Mouse (Mus musculus): Measurements from ENCODE around the gene Gse1. TPM values are rescaled to one million over a fixed set of nuclear protein-coding genes. Genes with fewer than 3 reads are reported as not detected.

The Gse1 gene
- total and polyA plus RNA-seq, 3 experiments = 12.1 to 24.3 (median 21.0) TPM

- peaks cover 16% of the 10 kb centered on the region for H3K4me1 ChIP-seq (ENCODE audit: control insufficient read depth, insufficient read depth, low read length)
- H3K27me3 ChIP-seq (ENCODE audit: control insufficient read depth, insufficient read depth, low read length) = no peaks in the 10 kb centered on the region
- intact Hi-C loops (cut with DNase I) = loop anchor here (2.0 kb wide), 1 partner anchor 19 kb away; no protein-coding TSS in a partner anchor
- peaks cover 2% of the 10 kb centered on the region; the same call in 1 of the 2 replicates for H3K36me3 ChIP-seq (ENCODE audit: control insufficient read depth, insufficient read depth, low read length)
- no peaks in the 10 kb centered on the region; the same call in 1 of the 2 replicates for H3K79me2 ChIP-seq (replicated peaks; ENCODE audit: control insufficient read depth, insufficient read depth, low read length)
- no peak overlapping the region for H3K4me3 ChIP-seq
- DNase-seq = no peak
- H3K9ac ChIP-seq (ENCODE audit: low read depth, low read length) = no peak overlapping the region
- TF ChIP-seq CTCF (IDR thresholded peaks at IDR 0.05) = peak; percentile 61
- no peak for TF ChIP-seq EP300 (IDR thresholded peaks at IDR 0.05; ENCODE audit: insufficient read depth, low read depth, low read length)
- no peak overlapping the region for H3K27ac ChIP-seq
- WGBS = 78% methylated on average over 22 of the region's 22 CpGs
Observed at GRCm38 (mm10) chr8:120561539-120562435, 333.5 kb downstream of the Gse1 start.

GRCm38 (mm10) chr8:120562680-120563347 lies 334.6 kb downstream of the Gse1 start:
- TF ChIP-seq EP300 (IDR thresholded peaks at IDR 0.05; ENCODE audit: insufficient read depth, low read depth, low read length) (no peak), POLR2A (IDR thresholded peaks at IDR 0.05; ENCODE audit: insufficient read depth, low read depth, low read length) (no peak), CTCF (IDR thresholded peaks at IDR 0.05) (no peak)
- intact Hi-C loops (cut with DNase I) = loop anchor here (2.0 kb wide), 1 partner anchor 20 kb away; no protein-coding TSS in a partner anchor
- Histone ChIP-seq H3K4me3 (no peak overlapping the region), H3K27ac (peak overlapping the region; percentile 73), H3K79me2 (replicated peaks; ENCODE audit: control insufficient read depth, insufficient read depth, low read length) (no peaks in the 10 kb centered on the region), H3K4me1 (ENCODE audit: control insufficient read depth, insufficient read depth, low read length) (peaks cover 16% of the 10 kb centered on the region), H3K36me3 (ENCODE audit: control insufficient read depth, insufficient read depth, low read length) (peaks cover 2% of the 10 kb centered on the region; the same call in 1 of the 2 replicates), H3K27me3 (ENCODE audit: control insufficient read depth, insufficient read depth, low read length) (no peaks in the 10 kb centered on the region), H3K9ac (ENCODE audit: low read depth, low read length) (no peak overlapping the region)
- WGBS = 89% methylated on average over 18 of the region's 18 CpGs
- no peak for DNase-seq

- H3K27ac ChIP-seq = peak overlapping the region; percentile 73
- no peaks in the 10 kb centered on the region for H3K27me3 ChIP-seq (ENCODE audit: control insufficient read depth, insufficient read depth, low read length)
- TF ChIP-seq EP300 (IDR thresholded peaks at IDR 0.05; ENCODE audit: insufficient read depth, low read depth, low read length) = no peak
- no peak for TF ChIP-seq POLR2A (IDR thresholded peaks at IDR 0.05; ENCODE audit: insufficient read depth, low read depth, low read length)
- no peak for TF ChIP-seq CTCF (IDR thresholded peaks at IDR 0.05)
- no peak overlapping the region for H3K9ac ChIP-seq (ENCODE audit: low read depth, low read length)
- H3K36me3 ChIP-seq (ENCODE audit: control insufficient read depth, insufficient read depth, low read length) = peaks cover 2% of the 10 kb centered on the region; the same call in 1 of the 2 replicates
- WGBS = 11% methylated on average over 8 of the region's 8 CpGs
- H3K4me3 ChIP-seq = 0 out of 2 replicates have a peak overlapping the region, but pooled peaks have one; percentile 7
- DNase-seq = no peak
- H3K4me1 ChIP-seq (ENCODE audit: control insufficient read depth, insufficient read depth, low read length) = peaks cover 16% of the 10 kb centered on the region
- intact Hi-C loops (cut with DNase I) = loop anchor here (2.0 kb wide), 1 partner anchor 21 kb away; no protein-coding TSS in a partner anchor
- H3K79me2 ChIP-seq (replicated peaks; ENCODE audit: control insufficient read depth, insufficient read depth, low read length) = no peaks in the 10 kb centered on the region
Observed at GRCm38 (mm10) chr8:120563348-120563724, 335.1 kb downstream of the Gse1 start.

- Histone ChIP-seq H3K27me3 (ENCODE audit: control insufficient read depth, insufficient read depth, low read length) (no peaks in the 10 kb centered on the region), H3K27ac (peak overlapping the region; percentile 73), H3K9ac (ENCODE audit: low read depth, low read length) (peak overlapping the region; percentile 4; the same call in 1 of the 2 replicates), H3K36me3 (ENCODE audit: control insufficient read depth, insufficient read depth, low read length) (peaks cover 2% of the 10 kb centered on the region; the same call in 1 of the 2 replicates), H3K4me1 (ENCODE audit: control insufficient read depth, insufficient read depth, low read length) (peaks cover 16% of the 10 kb centered on the region), H3K79me2 (replicated peaks; ENCODE audit: control insufficient read depth, insufficient read depth, low read length) (no peaks in the 10 kb centered on the region), H3K4me3 (no peak overlapping the region)
- WGBS = 3% methylated on average over 20 of the region's 20 CpGs
- intact Hi-C loops (cut with DNase I) = loop anchor here (2.0 kb wide), 1 partner anchor 21 kb away; no protein-coding TSS in a partner anchor
- peak; percentile 89 to 93 for DNase-seq
- TF ChIP-seq POLR2A (IDR thresholded peaks at IDR 0.05; ENCODE audit: insufficient read depth, low read depth, low read length) (no peak), EP300 (IDR thresholded peaks at IDR 0.05; ENCODE audit: insufficient read depth, low read depth, low read length) (peak; percentile 66; the same call in 1 of the 2 replicates), CTCF (IDR thresholded peaks at IDR 0.05) (peak; percentile 51)
Observed at GRCm38 (mm10) chr8:120563851-120564837, 335.9 kb downstream of the Gse1 start.

- 63% methylated on average over 7 of the region's 7 CpGs for WGBS
- no peak overlapping the region for H3K27ac ChIP-seq
- no peak overlapping the region for H3K4me3 ChIP-seq
- H3K4me1 ChIP-seq (ENCODE audit: control insufficient read depth, insufficient read depth, low read length) = peaks cover 16% of the 10 kb centered on the region
- no peak for TF ChIP-seq POLR2A (IDR thresholded peaks at IDR 0.05; ENCODE audit: insufficient read depth, low read depth, low read length)
- no peak for TF ChIP-seq CTCF (IDR thresholded peaks at IDR 0.05)
- TF ChIP-seq EP300 (IDR thresholded peaks at IDR 0.05; ENCODE audit: insufficient read depth, low read depth, low read length) = no peak
- no peak for DNase-seq
- peaks cover 2% of the 10 kb centered on the region; the same call in 1 of the 2 replicates for H3K36me3 ChIP-seq (ENCODE audit: control insufficient read depth, insufficient read depth, low read length)
- H3K27me3 ChIP-seq (ENCODE audit: control insufficient read depth, insufficient read depth, low read length) = no peaks in the 10 kb centered on the region
- H3K9ac ChIP-seq (ENCODE audit: low read depth, low read length) = no peak overlapping the region
- intact Hi-C loops (cut with DNase I) = no loop called here
- H3K79me2 ChIP-seq (replicated peaks; ENCODE audit: control insufficient read depth, insufficient read depth, low read length) = no peaks in the 10 kb centered on the region
Observed at GRCm38 (mm10) chr8:120565151-120565711, 337.0 kb downstream of the Gse1 start.

Measured in heart, adult 2 months (tissue).